Mouse (Mus musculus): ENCODE measurements around the gene Rdh8.
"Not testable (repeated sequence)": the region's sequence is repeated elsewhere in the genome, so short reads cannot be mapped to it uniquely, and the experiment has no call there.

The Rdh8 gene

GRCm38 (mm10) chr9:20820001-20820400 lies 1.7 kb downstream of the Rdh8 start:
- Histone ChIP-seq H3K27me3 (ENCODE audit: control insufficient read depth, insufficient read depth, low read length, poor library complexity, severe bottlenecking) (no peaks in the 10 kb centered on the region), H3K36me3 (ENCODE audit: control insufficient read depth, insufficient read depth, low read length, poor library complexity, severe bottlenecking) (no peaks in the 10 kb centered on the region)
- no peak for DNase-seq (ENCODE audit: low read depth, low spot score)

GRCm38 (mm10) chr9:20822821-20823220 lies 4.5 kb downstream of the Rdh8 start:
- no peak for DNase-seq (ENCODE audit: low read depth, low spot score)
- no peaks in the 10 kb centered on the region for H3K27me3 ChIP-seq (ENCODE audit: control insufficient read depth, insufficient read depth, low read length, poor library complexity, severe bottlenecking)
- H3K36me3 ChIP-seq (ENCODE audit: control insufficient read depth, insufficient read depth, low read length, poor library complexity, severe bottlenecking): no peaks in the 10 kb centered on the region

- no peaks in the 10 kb centered on the region for H3K36me3 ChIP-seq (ENCODE audit: control insufficient read depth, insufficient read depth, low read length, poor library complexity, severe bottlenecking)
- no peaks in the 10 kb centered on the region for H3K27me3 ChIP-seq (ENCODE audit: control insufficient read depth, insufficient read depth, low read length, poor library complexity, severe bottlenecking)
- no peak for DNase-seq (ENCODE audit: low read depth, low spot score)
These were observed 7.5 kb downstream of the Rdh8 start for GRCm38 (mm10) chr9:20825781-20826180.

DNA sequence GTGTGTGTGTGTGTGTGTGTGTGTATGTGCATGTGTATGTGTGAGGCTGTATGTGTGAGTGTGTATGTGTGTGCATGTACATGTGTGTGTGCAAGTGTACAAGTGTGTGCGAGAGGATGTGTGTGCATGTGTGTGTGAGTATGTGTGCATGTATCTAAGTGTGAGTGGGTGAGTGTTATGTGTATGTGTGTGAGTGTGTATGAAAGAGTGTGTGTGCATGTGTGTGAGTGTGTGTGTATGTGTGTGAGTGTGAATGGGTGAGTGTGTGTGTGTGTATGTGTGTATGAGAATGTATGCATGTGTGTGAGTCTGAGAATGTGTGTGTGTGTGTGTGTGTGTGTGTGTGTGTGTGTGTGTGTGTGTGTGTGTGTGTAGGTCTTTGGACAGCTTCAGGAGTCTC lies 9.8 kb downstream of the Rdh8 start:
- H3K36me3 ChIP-seq (ENCODE audit: control insufficient read depth, insufficient read depth, low read length, poor library complexity, severe bottlenecking): no peaks in the 10 kb centered on the region
- DNase-seq (ENCODE audit: low read depth, low spot score): no peak
- no peaks in the 10 kb centered on the region for H3K27me3 ChIP-seq (ENCODE audit: control insufficient read depth, insufficient read depth, low read length, poor library complexity, severe bottlenecking)

DNA sequence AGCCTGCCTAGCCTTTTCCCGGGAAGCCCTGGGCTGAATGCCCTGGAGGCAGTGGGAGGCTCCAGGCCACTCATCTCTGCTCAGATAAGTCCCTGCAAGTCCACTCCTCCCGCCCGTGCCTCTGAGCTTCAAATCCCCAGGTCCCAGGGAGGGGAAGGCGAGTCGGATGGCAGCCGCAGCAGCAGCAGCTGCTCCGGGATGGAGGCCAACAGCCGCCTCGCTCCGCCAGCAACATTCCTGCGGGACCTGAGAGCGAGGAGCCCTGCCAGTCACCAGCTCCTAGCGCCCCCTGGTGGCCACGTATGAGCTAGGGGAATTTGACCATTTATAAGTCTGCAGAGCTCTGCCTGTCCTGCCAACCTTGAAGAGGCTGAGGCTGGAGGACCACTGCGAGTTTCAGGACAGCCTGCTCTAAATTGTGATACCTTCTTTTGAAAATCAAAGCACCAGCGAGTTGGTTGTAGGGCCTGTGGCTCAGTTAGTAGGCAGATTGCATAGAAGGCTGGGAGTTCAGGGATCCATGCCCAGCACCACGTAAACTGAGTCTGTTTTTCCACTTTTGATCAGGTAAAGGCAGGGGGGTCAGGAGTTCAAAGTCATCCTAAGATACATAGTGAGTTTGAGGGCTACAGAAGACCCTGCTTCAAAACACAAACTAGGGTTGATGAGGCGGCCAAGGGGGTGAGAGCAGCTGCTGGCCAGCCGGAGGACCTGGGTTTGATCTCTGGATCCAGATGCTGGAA lies 12.8 kb downstream of the Rdh8 start:
- H3K27me3 ChIP-seq (ENCODE audit: control insufficient read depth, insufficient read depth, low read length, poor library complexity, severe bottlenecking): no peaks in the 10 kb centered on the region
- no peaks in the 10 kb centered on the region for H3K36me3 ChIP-seq (ENCODE audit: control insufficient read depth, insufficient read depth, low read length, poor library complexity, severe bottlenecking)
- peak; percentile 75 for DNase-seq (ENCODE audit: low read depth, low spot score)

GRCm38 (mm10) chr9:20834881-20835280 lies 16.6 kb downstream of the Rdh8 start:
- Histone ChIP-seq H3K27me3 (ENCODE audit: control insufficient read depth, insufficient read depth, low read length, poor library complexity, severe bottlenecking) (no peaks in the 10 kb centered on the region), H3K36me3 (ENCODE audit: control insufficient read depth, insufficient read depth, low read length, poor library complexity, severe bottlenecking) (no peaks in the 10 kb centered on the region)
- no peak for DNase-seq (ENCODE audit: low read depth, low spot score)

DNA sequence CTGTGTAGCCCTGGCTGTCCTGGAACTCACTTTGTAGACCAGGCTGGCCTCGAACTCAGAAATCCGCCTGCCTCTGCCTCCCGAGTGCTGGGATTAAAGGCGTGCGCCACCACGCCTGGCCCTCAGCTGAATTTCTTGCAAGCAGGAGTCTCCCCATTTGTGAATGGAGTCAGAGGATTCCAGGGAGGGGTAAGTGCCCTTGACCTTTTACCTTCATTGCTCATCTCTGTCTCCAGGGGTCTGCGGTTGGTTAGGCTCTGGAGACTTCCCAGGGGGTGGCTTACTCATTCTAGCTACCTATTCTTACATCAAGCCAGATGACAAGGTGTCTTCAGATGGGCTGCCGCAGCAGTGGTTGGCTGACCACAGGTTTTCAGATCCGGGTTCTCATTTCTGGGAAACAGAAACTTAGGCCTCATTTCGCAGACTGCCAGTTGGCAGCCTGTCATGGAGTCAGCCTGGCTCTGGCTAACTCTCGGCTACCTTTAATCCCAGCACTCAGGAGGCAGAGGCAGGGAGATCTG lies 17.2 kb downstream of the Rdh8 start:
- not testable (repeated sequence) for H3K27me3 ChIP-seq (ENCODE audit: control insufficient read depth, insufficient read depth, low read length, poor library complexity, severe bottlenecking); H3K36me3 ChIP-seq (ENCODE audit: control insufficient read depth, insufficient read depth, low read length, poor library complexity, severe bottlenecking); DNase-seq (ENCODE audit: low read depth, low spot score)

DNA sequence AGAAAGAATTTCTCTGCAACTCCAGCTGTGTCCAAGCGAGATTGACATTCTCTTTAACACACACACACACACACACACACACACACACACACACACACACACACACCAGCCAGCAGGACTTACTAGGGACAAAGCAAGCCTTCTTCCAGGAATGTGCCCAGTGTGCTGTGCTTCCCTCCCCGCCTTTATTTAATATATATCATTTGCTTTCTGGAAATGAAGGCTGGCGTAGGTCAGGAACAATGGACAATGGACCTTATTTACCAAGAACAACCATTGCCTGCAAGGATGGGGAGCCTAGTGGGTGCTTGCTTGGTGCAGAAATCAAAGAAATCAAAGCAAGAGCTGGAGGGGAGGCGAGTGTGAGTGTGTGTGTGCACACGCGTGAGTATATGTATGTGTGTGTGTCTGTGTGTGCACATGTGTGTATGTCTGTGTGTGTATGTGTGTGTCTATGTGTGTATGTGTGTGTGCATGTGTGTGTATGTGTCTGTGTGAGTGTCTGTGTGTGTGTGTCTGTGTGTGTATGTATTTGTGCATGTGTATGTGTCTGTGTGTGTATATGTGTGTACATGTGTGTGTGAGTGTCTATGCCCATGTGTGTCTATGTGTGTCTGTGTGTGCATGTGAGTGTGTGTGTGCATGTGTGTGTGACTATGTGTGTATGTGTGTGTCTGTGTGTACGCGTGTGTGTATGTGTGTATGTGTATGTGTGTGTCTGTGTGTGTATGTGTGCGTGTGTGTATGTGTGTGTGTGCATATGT lies 19.1 kb downstream of the Rdh8 start:
- Histone ChIP-seq H3K27me3 (ENCODE audit: control insufficient read depth, insufficient read depth, low read length, poor library complexity, severe bottlenecking) (no peaks in the 10 kb centered on the region), H3K36me3 (ENCODE audit: control insufficient read depth, insufficient read depth, low read length, poor library complexity, severe bottlenecking) (no peaks in the 10 kb centered on the region)
- no peak for DNase-seq (ENCODE audit: low read depth, low spot score)

- Histone ChIP-seq H3K27me3 (ENCODE audit: control insufficient read depth, insufficient read depth, low read length, poor library complexity, severe bottlenecking) (no peaks in the 10 kb centered on the region), H3K36me3 (ENCODE audit: control insufficient read depth, insufficient read depth, low read length, poor library complexity, severe bottlenecking) (no peaks in the 10 kb centered on the region)
- DNase-seq (ENCODE audit: low read depth, low spot score): no peak
These were observed 20.6 kb downstream of the Rdh8 start for GRCm38 (mm10) chr9:20838931-20839330.

DNA sequence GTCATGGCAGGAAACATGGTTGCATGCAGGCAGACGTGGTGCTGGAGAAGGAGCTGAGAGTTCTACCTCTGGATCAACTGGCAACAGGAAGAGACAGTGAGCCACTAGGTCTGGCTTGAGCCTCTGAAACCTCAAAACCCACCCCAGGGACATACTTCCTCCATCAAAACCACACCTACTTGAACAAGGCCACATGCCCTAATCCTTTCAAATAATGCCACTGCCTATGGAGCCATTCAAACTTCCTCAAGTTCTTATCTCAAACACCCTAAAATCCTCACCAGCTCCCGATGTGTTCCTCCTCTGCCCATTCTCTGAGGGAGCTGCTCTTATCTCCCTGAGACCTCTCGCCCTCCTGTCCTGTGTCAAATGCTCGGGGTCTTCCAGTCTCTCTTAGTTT lies 23.9 kb downstream of the Rdh8 start:
- Histone ChIP-seq H3K36me3 (ENCODE audit: control insufficient read depth, insufficient read depth, low read length, poor library complexity, severe bottlenecking) (no peaks in the 10 kb centered on the region), H3K27me3 (ENCODE audit: control insufficient read depth, insufficient read depth, low read length, poor library complexity, severe bottlenecking) (no peaks in the 10 kb centered on the region)
- no peak for DNase-seq (ENCODE audit: low read depth, low spot score)

DNA sequence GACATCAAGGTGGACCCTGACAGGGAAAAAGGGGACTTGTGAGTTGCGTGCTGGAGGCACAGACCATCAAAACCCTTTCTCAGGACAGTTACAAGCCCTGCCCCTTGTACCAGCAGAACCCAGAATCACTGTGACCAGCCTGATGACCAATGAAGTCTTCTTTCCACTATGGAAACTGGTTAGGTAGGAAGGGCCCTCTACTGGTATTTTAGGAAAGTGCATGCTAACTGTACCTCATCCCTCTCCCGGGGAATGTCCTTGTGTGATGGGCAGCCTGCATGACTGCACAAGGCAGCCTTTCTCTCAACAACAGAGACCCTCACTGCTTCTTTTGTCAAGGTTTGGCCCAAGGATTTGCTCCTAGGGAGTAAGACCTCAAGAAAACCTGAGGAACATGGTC lies 24.4 kb downstream of the Rdh8 start:
- peak; percentile 10 for DNase-seq (ENCODE audit: low read depth, low spot score)
- Histone ChIP-seq H3K36me3 (ENCODE audit: control insufficient read depth, insufficient read depth, low read length, poor library complexity, severe bottlenecking) (no peaks in the 10 kb centered on the region), H3K27me3 (ENCODE audit: control insufficient read depth, insufficient read depth, low read length, poor library complexity, severe bottlenecking) (no peaks in the 10 kb centered on the region)

DNA sequence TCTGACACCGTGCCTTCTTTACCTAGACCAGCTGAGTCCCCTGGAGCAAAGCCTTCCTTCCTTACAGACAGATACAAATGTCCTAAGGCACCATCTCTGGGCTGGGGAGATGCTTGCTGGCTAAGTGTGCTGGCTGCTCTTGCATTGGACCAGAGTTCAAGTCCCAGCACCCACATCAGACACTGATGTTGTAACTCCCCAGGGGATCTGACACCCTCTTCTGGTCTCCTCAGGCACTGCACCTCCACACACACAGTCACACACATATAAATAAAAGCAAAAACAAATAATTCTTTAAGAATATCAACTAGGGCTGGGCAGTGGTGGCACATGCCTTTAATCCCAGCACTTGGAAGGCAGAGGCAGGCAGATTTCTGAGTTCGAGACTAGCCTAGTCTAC lies 31.9 kb downstream of the Rdh8 start:
- H3K27me3 ChIP-seq (ENCODE audit: control insufficient read depth, insufficient read depth, low read length, poor library complexity, severe bottlenecking): no peaks in the 10 kb centered on the region
- H3K36me3 ChIP-seq (ENCODE audit: control insufficient read depth, insufficient read depth, low read length, poor library complexity, severe bottlenecking): no peaks in the 10 kb centered on the region
- DNase-seq (ENCODE audit: low read depth, low spot score): no peak

GRCm38 (mm10) chr9:20857131-20857530 lies 38.8 kb downstream of the Rdh8 start:
- peak; percentile 91 for DNase-seq (ENCODE audit: low read depth, low spot score)
- Histone ChIP-seq H3K36me3 (ENCODE audit: control insufficient read depth, insufficient read depth, low read length, poor library complexity, severe bottlenecking) (no peaks in the 10 kb centered on the region), H3K27me3 (ENCODE audit: control insufficient read depth, insufficient read depth, low read length, poor library complexity, severe bottlenecking) (no peaks in the 10 kb centered on the region)

- Histone ChIP-seq H3K27me3 (ENCODE audit: control insufficient read depth, insufficient read depth, low read length, poor library complexity, severe bottlenecking) (no peaks in the 10 kb centered on the region), H3K36me3 (ENCODE audit: control insufficient read depth, insufficient read depth, low read length, poor library complexity, severe bottlenecking) (no peaks in the 10 kb centered on the region)
- no peak for DNase-seq (ENCODE audit: low read depth, low spot score)
These were observed 41.6 kb downstream of the Rdh8 start for GRCm38 (mm10) chr9:20859926-20860325.

DNA sequence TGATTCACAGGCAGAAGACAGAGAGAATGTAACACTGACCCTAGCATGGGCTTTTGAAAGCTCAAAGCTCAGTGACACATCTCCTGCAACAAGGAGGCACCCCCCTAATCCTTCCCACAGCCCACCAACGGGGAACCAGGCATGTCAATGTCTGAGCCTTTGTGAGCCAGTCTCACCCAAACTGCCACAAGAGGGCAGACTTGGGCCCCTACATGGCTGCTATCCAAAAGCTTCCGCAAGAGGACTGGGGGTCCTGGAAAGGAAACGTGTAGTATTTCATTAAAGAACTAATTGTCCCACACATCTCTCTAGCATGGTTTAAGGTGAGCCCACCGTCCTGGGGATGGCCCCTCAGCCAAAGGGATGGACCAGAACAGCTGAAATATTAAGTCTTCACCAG lies 43.5 kb downstream of the Rdh8 start:
- DNase-seq (ENCODE audit: low read depth, low spot score): peak; percentile 65
- no peaks in the 10 kb centered on the region for H3K36me3 ChIP-seq (ENCODE audit: control insufficient read depth, insufficient read depth, low read length, poor library complexity, severe bottlenecking)
- H3K27me3 ChIP-seq (ENCODE audit: control insufficient read depth, insufficient read depth, low read length, poor library complexity, severe bottlenecking): no peaks in the 10 kb centered on the region
